Mouse (Mus musculus) monocyte, adult 2 months (primary cell): ENCODE data around the gene Filip1l.
A peak's percentile ranks its signal among the peaks of the same experiment; 100 is the strongest.

ENCODE experiments used
- DNase-seq, 2 experiments: peaks; one replicate each; pipeline ENCODE4 v3.0.0; 2022; ENCODE audit warnings: low spot score in 2 of 2, low read depth in 1 of 2

Gene Filip1l

GRCm38 (mm10) chr16:57352751-57353150 is at the start of gene Filip1l:
Gene Filip1l, plus strand, starts transcription at chr16:57353093.
- no peak for DNase-seq

GRCm38 (mm10) chr16:57303716-57304115 is 49.2 kb upstream of the Filip1l start:
- no peak for DNase-seq

GRCm38 (mm10) chr16:57305463-57305862 is 47.4 kb upstream of the Filip1l start:
- DNase-seq = no peak

- no peak for DNase-seq
Measured at GRCm38 (mm10) chr16:57312130-57312529, 40.8 kb upstream of the Filip1l start.

GRCm38 (mm10) chr16:57313487-57313886 is 39.4 kb upstream of the Filip1l start:
- no peak for DNase-seq

- DNase-seq = no peak
Measured at GRCm38 (mm10) chr16:57314236-57314635, 38.7 kb upstream of the Filip1l start.

- DNase-seq = no peak
Measured at GRCm38 (mm10) chr16:57315026-57315425, 37.9 kb upstream of the Filip1l start.

GRCm38 (mm10) chr16:57317127-57317526 is 35.8 kb upstream of the Filip1l start:
- no peak for DNase-seq

GRCm38 (mm10) chr16:57317882-57318636 is 34.8 kb upstream of the Filip1l start:
- DNase-seq = no peak

- no peak for DNase-seq
Measured at GRCm38 (mm10) chr16:57318637-57319125, 34.2 kb upstream of the Filip1l start.

GRCm38 (mm10) chr16:57319284-57320124 is 33.4 kb upstream of the Filip1l start:
- no peak for DNase-seq

- no peak for DNase-seq
Measured at GRCm38 (mm10) chr16:57326996-57327395, 25.9 kb upstream of the Filip1l start.

GRCm38 (mm10) chr16:57329028-57329427 is 23.9 kb upstream of the Filip1l start:
- no peak for DNase-seq

- no peak for DNase-seq
Measured at GRCm38 (mm10) chr16:57330111-57330510, 22.8 kb upstream of the Filip1l start.

GRCm38 (mm10) chr16:57332301-57332700 is 20.6 kb upstream of the Filip1l start:
- DNase-seq = no peak

GRCm38 (mm10) chr16:57336770-57337423 is 16.0 kb upstream of the Filip1l start:
- peak; percentile 67 to 78 for DNase-seq

- no peak for DNase-seq
Measured at GRCm38 (mm10) chr16:57339765-57340612, 12.9 kb upstream of the Filip1l start.

GRCm38 (mm10) chr16:57340613-57340898 is 12.3 kb upstream of the Filip1l start:
- DNase-seq = no peak

GRCm38 (mm10) chr16:57346258-57346657 is 6.6 kb upstream of the Filip1l start:
- no peak for DNase-seq

GRCm38 (mm10) chr16:57349039-57349438 is 3.9 kb upstream of the Filip1l start:
- DNase-seq = no peak

- DNase-seq = no peak
Measured at GRCm38 (mm10) chr16:57349689-57350088, 3.2 kb upstream of the Filip1l start.
